Mouse (Mus musculus): Measurements from ENCODE around the gene Ppp6r3.

DNA sequence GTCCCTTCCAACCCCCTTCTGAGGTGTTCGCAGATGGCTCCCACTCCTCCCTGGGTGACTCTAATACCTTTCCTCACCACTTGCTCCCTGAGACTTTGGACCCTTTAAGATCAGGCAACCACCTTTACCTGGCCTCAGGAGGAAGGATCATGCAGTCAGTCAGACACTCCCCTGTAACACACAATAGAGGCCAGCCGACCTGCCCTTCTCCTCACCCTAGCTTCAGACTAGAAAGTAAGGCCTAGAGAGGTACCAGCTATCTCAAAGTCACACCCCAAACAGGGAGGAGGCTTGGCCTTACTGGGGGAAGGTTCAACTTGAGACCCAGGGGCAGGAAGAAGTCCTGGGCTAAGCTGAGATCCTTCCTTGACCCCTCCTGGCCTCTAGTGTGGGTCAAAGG, 151.3 kb downstream of the Ppp6r3 start:
- no peak for TF ChIP-seq CTCF (IDR thresholded peaks at IDR 0.05; ENCODE audit: control insufficient read depth, insufficient read depth, insufficient replicate concordance, low read depth, low read length)
- TF ChIP-seq POLR2A (IDR thresholded peaks at IDR 0.05; ENCODE audit: control insufficient read depth, low read depth, low read length) = no peak

All from testis, adult 2 months (tissue).